Mouse (Mus musculus): ENCODE results near the gene Fcrl6. TPM values are rescaled to one million over a fixed set of nuclear protein-coding genes. Genes with fewer than 3 reads are reported as not detected.

Fcrl6 gene
- polyA plus RNA-seq (2012; ENCODE audit: insufficient read depth, low replicate concordance) = not detected in 2 replicates

DNA sequence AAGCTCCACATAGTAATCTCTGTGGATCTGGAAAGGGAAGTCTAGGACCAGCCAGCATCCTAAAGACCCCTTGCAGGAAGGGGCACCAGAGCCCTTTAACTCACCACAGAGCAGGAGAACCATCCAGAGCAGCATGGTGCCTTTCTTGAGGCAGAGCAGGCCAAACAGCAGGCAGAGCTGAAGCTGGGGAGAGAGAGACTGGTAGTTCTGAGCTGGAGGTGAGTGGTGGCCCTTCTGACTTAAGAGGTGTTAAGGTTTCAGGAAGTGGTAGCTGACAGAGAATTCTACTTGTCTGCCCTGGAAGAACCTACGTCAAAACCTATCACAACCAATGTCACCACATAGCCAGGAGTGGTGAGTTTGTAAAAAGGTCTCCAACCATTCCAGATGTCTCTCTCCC lies at the start of gene Fcrl6:
TSS of gene Fcrl6 (minus strand) at position 226 of the 400 bp plus-strand sequence.
- H3K9me3 ChIP-seq = no peaks in the 10 kb centered on the region
- H3K27me3 ChIP-seq (replicated peaks) = peaks cover 18% of the 10 kb centered on the region
- H3K4me1 ChIP-seq = no peaks in the 10 kb centered on the region
- TF ChIP-seq FLI1 (IDR thresholded peaks at IDR 0.05; ENCODE audit: low read length) = no peak
- TF ChIP-seq GATA1 (IDR thresholded peaks at IDR 0.05; ENCODE audit: borderline replicate concordance, low read length) = no peak
- no peaks in the 10 kb centered on the region for H3K36me3 ChIP-seq (replicated peaks; ENCODE audit: low read length)
- no peak within 1 kb of the TSS for H3K4me3 ChIP-seq (replicated peaks)

DNA sequence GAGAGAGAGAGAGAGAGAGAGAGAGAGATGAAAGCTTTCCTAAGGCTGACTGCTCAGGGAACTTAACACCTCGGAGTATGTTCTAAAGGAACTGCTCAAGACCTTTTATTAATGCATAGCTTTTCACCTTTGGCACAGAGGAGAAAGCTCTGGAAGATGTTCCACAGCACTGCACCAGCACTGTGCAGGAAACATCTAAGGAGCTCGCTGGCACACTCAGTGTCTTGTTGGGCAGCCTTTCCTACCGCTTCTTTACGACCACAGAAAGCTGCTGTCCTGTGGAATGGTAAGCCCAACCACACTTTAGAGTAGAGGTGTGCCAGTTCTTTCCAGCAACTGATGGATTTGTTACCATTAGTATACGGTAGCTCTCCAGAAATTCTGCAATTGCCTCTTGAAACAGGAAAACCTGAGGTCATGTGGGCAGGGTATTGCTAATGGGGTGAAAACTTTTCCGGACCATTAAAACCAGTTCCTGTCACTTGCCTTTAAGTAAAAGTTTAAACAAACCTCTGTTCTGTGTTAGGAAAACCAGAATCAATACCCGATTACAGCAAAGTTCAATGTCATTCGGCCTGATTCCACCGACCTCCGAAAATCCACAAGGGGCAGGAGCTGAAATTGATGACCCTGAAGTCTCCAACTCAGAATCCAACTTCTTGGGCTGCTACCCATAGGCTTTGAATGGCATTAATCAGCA lies 49.1 kb upstream of the Fcrl6 start:
- H3K4me3 ChIP-seq (replicated peaks) = no peak overlapping the region

DNA sequence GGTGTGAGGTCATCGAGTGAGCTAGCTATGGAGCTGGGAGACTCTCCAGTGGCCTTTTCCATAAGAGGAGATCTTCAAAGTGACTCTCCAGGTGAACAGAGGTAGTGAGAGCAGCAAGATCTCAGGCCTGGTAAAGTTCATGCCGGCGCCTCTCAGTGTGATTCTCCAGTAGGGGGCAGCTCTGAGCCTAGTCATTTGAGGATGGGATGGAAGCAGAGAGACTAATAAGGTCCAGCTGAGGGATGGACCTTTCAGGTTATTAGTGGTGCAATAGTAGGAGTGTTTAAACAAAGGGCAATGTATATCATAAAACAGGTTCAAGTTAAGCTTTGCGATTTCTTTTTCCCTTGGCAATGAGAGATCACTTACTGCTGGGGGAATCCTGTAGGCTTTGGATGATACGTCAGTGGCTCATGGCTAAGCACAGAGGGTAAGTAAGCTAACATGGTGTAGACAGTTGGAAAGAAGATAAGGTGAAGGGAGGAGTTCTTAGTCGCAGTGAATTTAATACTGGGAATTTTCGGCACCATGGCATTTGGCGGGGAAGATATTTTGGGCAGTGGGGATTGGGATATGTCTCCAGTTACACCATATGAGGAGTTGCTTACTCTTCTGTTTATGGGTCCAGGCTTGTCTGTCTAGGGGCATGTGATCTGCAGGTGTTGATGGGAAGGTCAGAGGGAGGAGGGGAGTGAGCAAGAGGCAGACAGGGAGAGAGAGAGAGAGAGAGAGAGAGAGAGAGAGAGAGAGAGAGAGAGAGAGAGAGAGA lies 48.4 kb upstream of the Fcrl6 start:
- H3K4me1 ChIP-seq = peaks cover 12% of the 10 kb centered on the region
- no peaks in the 10 kb centered on the region for H3K36me3 ChIP-seq (replicated peaks; ENCODE audit: low read length)
- peaks cover 10% of the 10 kb centered on the region for H3K27me3 ChIP-seq (replicated peaks)
- TF ChIP-seq GATA1 (IDR thresholded peaks at IDR 0.05; ENCODE audit: borderline replicate concordance, low read length) = no peak
- no peak for TF ChIP-seq FLI1 (IDR thresholded peaks at IDR 0.05; ENCODE audit: low read length)
- H3K4me3 ChIP-seq (replicated peaks) = no peak overlapping the region
- H3K9me3 ChIP-seq = no peaks in the 10 kb centered on the region

More for the DNA sequence above, 49.1 kb upstream of the Fcrl6 start:
- no peaks in the 10 kb centered on the region for H3K36me3 ChIP-seq (replicated peaks; ENCODE audit: low read length)
- no peak for TF ChIP-seq FLI1 (IDR thresholded peaks at IDR 0.05; ENCODE audit: low read length)
- no peak for TF ChIP-seq GATA1 (IDR thresholded peaks at IDR 0.05; ENCODE audit: borderline replicate concordance, low read length)
- H3K27me3 ChIP-seq (replicated peaks) = peaks cover 13% of the 10 kb centered on the region
- H3K4me1 ChIP-seq = peaks cover 12% of the 10 kb centered on the region
- no peaks in the 10 kb centered on the region for H3K9me3 ChIP-seq

DNA sequence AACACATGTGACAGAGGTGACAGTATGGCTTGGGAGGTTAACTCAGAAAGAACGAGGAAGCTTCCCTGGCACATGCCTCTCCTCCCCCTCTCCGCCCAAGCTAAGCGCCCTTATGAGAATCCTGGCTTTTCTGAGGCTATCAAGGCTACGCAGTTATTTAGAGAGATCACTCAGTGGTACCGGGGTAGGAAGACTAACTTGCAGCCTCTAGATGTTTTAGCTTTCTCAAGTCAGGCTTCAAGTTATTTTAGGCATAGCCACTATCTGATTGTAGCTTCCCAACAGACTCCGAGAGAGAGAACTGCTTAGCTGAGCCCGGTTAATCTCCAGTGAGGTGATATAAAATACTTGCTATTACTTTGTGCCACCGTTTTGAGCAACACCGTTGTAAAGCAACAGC lies 47.0 kb upstream of the Fcrl6 start:
- no peak overlapping the region for H3K4me3 ChIP-seq (replicated peaks)
- H3K27me3 ChIP-seq (replicated peaks) = peaks cover 13% of the 10 kb centered on the region
- H3K4me1 ChIP-seq = peaks cover 12% of the 10 kb centered on the region
- no peaks in the 10 kb centered on the region for H3K9me3 ChIP-seq
- TF ChIP-seq GATA1 (IDR thresholded peaks at IDR 0.05; ENCODE audit: borderline replicate concordance, low read length) (no peak), FLI1 (IDR thresholded peaks at IDR 0.05; ENCODE audit: low read length) (no peak)
- no peaks in the 10 kb centered on the region for H3K36me3 ChIP-seq (replicated peaks; ENCODE audit: low read length)

DNA sequence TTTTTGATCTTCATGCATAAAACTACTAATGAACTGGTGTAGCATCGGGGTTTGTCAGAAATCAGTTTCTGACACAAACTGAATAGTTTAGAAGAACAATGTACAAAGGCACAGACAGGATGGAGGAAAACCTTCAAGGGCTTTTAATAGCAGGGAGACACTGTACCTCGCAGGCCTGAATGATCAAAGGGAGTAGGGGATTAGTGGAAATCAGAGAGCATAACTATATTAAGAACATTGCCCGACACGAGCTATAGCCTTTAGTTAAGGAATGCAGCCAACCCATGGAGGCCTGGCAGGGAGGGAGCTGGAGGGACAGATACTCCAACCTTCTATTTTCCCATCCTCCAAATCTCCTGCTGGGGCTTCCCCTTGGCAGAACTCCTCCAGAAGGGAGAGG lies 44.9 kb upstream of the Fcrl6 start:
- TF ChIP-seq FLI1 (IDR thresholded peaks at IDR 0.05; ENCODE audit: low read length) = no peak
- Histone ChIP-seq H3K36me3 (replicated peaks; ENCODE audit: low read length) (no peaks in the 10 kb centered on the region), H3K27me3 (replicated peaks) (peaks cover 13% of the 10 kb centered on the region), H3K4me1 (no peaks in the 10 kb centered on the region), H3K9me3 (no peaks in the 10 kb centered on the region), H3K4me3 (replicated peaks) (no peak overlapping the region)

DNA sequence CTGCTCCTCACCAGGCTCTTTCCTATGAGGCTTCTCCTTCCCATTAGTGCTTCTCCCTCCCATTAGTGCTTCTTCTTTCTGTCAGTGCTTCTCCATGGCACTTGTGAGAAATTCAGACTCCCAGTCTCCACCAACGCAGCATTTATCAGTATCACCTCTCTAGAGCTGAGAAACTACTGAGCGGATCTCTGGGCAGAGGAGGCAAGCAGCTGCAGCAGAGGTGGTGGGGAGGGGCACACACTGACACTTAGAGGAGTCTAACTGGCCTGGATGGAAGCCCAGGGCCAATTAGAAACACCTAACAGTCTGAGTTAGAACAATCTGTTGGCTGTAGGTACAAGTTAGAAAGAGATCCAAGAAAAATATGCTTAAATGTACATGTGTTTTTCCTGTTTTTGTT lies 36.4 kb upstream of the Fcrl6 start:
- H3K4me3 ChIP-seq (replicated peaks) = no peak overlapping the region
- peaks cover 10% of the 10 kb centered on the region for H3K27me3 ChIP-seq (replicated peaks)
- no peak for TF ChIP-seq GATA1 (IDR thresholded peaks at IDR 0.05; ENCODE audit: borderline replicate concordance, low read length)
- TF ChIP-seq FLI1 (IDR thresholded peaks at IDR 0.05; ENCODE audit: low read length) = no peak
- no peaks in the 10 kb centered on the region for H3K36me3 ChIP-seq (replicated peaks; ENCODE audit: low read length)
- peaks cover 21% of the 10 kb centered on the region for H3K4me1 ChIP-seq
- H3K9me3 ChIP-seq = peaks cover 3% of the 10 kb centered on the region

DNA sequence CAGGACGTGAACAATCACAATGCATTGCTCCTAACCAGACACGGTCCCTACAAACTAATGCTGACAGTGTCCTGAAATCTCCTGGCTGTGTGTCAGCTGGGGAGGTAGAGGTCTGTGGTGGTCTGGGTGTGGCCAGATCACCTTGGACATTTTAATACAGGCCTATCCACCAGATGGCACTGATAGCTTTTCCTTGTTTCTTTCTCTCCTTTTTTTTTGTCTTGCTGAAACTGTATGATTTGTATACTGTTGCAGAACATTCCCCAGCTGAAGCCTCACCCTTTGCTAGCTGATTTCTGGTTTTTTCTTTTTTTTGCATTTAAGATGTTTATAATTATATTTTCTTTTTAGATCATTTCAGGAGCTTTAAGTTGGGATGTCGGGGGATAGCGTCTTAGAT lies 35.5 kb upstream of the Fcrl6 start:
- Histone ChIP-seq H3K4me1 (peaks cover 25% of the 10 kb centered on the region), H3K9me3 (peaks cover 3% of the 10 kb centered on the region), H3K4me3 (replicated peaks) (no peak overlapping the region), H3K27me3 (replicated peaks) (peaks cover 10% of the 10 kb centered on the region), H3K36me3 (replicated peaks; ENCODE audit: low read length) (no peaks in the 10 kb centered on the region)
- no peak for TF ChIP-seq FLI1 (IDR thresholded peaks at IDR 0.05; ENCODE audit: low read length)
- TF ChIP-seq GATA1 (IDR thresholded peaks at IDR 0.05; ENCODE audit: borderline replicate concordance, low read length) = no peak

DNA sequence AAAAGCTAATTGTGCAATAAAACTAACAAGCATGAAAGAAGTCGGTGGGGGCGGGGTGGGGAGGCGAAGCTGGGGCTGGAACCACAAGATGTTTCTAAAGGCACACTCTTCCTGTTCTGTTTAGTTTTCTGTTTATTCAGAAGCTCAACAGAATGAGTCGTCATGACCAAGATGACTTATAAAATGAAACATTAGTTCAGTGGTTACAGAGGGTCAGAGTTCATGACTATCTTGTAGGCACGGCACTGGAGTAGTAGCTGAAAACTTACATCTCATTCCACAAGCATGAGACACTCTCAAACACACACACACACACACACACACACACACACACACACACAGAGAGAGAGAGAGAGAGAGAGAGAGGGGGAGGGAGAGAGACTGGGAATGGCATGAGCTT lies 33.9 kb upstream of the Fcrl6 start:
- TF ChIP-seq FLI1 (IDR thresholded peaks at IDR 0.05; ENCODE audit: low read length) (no peak), GATA1 (IDR thresholded peaks at IDR 0.05; ENCODE audit: borderline replicate concordance, low read length) (no peak)
- H3K4me1 ChIP-seq = peaks cover 29% of the 10 kb centered on the region
- no peaks in the 10 kb centered on the region for H3K36me3 ChIP-seq (replicated peaks; ENCODE audit: low read length)
- H3K9me3 ChIP-seq = peaks cover 3% of the 10 kb centered on the region
- H3K27me3 ChIP-seq (replicated peaks) = peaks cover 10% of the 10 kb centered on the region
- no peak overlapping the region for H3K4me3 ChIP-seq (replicated peaks)

DNA sequence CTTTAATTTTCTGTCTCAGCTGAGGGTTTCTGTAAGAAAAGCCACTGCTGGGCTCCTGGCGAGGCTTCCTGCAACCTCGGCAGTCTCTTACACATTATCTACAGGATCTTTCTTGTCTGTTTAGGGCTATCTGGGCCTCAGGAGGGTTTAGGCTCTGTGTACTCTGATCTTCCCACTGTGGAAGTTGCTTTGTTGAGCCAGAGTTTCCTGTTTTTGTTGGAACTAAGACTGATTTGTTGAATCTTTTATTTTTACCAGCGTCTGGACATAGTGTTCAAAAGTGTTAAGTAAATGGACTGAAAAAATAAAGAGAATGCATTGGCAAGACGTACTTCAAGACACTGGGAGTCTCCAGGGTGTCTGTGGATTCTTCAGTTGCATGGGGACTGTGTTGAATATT lies 32.9 kb upstream of the Fcrl6 start:
- TF ChIP-seq FLI1 (IDR thresholded peaks at IDR 0.05; ENCODE audit: low read length) (no peak), GATA1 (IDR thresholded peaks at IDR 0.05; ENCODE audit: borderline replicate concordance, low read length) (no peak)
- peaks cover 29% of the 10 kb centered on the region for H3K4me1 ChIP-seq

DNA sequence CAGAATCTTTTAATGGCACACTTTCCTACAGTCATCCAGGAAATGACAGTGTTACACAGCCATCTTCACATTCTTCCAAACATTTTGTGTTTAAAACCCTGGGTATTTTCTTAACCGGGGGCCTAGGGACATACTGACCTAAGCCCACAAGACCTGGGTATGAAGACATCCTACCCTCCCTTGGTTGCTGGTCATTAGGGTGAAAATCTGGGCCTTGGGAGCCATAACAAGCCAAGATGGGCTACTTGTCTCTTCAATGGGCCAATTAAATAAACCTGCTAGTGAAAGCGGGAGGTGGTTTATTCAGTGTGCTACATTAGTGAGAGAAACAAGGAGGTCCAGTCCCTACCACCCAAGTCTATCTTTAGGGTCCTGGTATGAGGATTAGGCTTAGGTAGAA lies 31.8 kb upstream of the Fcrl6 start:
- H3K36me3 ChIP-seq (replicated peaks; ENCODE audit: low read length) = no peaks in the 10 kb centered on the region
- H3K4me1 ChIP-seq = peaks cover 29% of the 10 kb centered on the region
- H3K9me3 ChIP-seq = peaks cover 3% of the 10 kb centered on the region
- H3K4me3 ChIP-seq (replicated peaks) = no peak overlapping the region
- TF ChIP-seq GATA1 (IDR thresholded peaks at IDR 0.05; ENCODE audit: borderline replicate concordance, low read length) = no peak
- TF ChIP-seq FLI1 (IDR thresholded peaks at IDR 0.05; ENCODE audit: low read length) = no peak
- H3K27me3 ChIP-seq (replicated peaks) = peaks cover 8% of the 10 kb centered on the region

More for the DNA sequence above, 32.9 kb upstream of the Fcrl6 start:
- peaks cover 8% of the 10 kb centered on the region for H3K27me3 ChIP-seq (replicated peaks)
- H3K36me3 ChIP-seq (replicated peaks; ENCODE audit: low read length) = no peaks in the 10 kb centered on the region
- peaks cover 3% of the 10 kb centered on the region for H3K9me3 ChIP-seq
- H3K4me3 ChIP-seq (replicated peaks) = no peak overlapping the region

Measured in megakaryocyte, embryonic 14.5 days (primary cell).